Mouse (Mus musculus) cerebellum, adult 11 months (tissue): ENCODE measurements around the gene Ddx54.

ENCODE experiments used
- DNase-seq: peaks from one replicate; pipeline ENCODE4 v3.0.0; 2022

The Ddx54 gene

GRCm38 (mm10) chr5:120612822-120613604, 474 bp downstream of the Ddx54 start:
- DNase-seq = peak; percentile 100

- DNase-seq = no peak
Measured at GRCm38 (mm10) chr5:120615903-120616302, 3.4 kb downstream of the Ddx54 start.

GRCm38 (mm10) chr5:120618778-120619177, 6.2 kb downstream of the Ddx54 start:
- DNase-seq = no peak

- DNase-seq = no peak
Measured at GRCm38 (mm10) chr5:120619201-120619600, 6.7 kb downstream of the Ddx54 start.

- peak; percentile 69 for DNase-seq
Measured at GRCm38 (mm10) chr5:120620375-120621077, 8.0 kb downstream of the Ddx54 start.

GRCm38 (mm10) chr5:120621078-120621765, 8.7 kb downstream of the Ddx54 start:
- no peak for DNase-seq

GRCm38 (mm10) chr5:120621846-120622197, 9.3 kb downstream of the Ddx54 start:
- no peak for DNase-seq

GRCm38 (mm10) chr5:120622198-120622851, 9.8 kb downstream of the Ddx54 start:
- DNase-seq = no peak

GRCm38 (mm10) chr5:120624427-120624826, 11.9 kb downstream of the Ddx54 start:
- DNase-seq = no peak

- DNase-seq = no peak
Measured at GRCm38 (mm10) chr5:120626399-120626798, 13.9 kb downstream of the Ddx54 start.

- no peak for DNase-seq
Measured at GRCm38 (mm10) chr5:120627515-120628300, 15.2 kb downstream of the Ddx54 start.

GRCm38 (mm10) chr5:120628624-120629023, 16.1 kb downstream of the Ddx54 start:
- no peak for DNase-seq

- DNase-seq = no peak
Measured at GRCm38 (mm10) chr5:120631128-120631527, 18.6 kb downstream of the Ddx54 start.

- DNase-seq = no peak
Measured at GRCm38 (mm10) chr5:120631892-120632291, 19.4 kb downstream of the Ddx54 start.

- DNase-seq = no peak
Measured at GRCm38 (mm10) chr5:120634131-120634530, 21.6 kb downstream of the Ddx54 start, which contains the start of gene Cfap73. Cfap73 (minus strand) TSS chr5:120634235.

GRCm38 (mm10) chr5:120634860-120635259, 22.3 kb downstream of the Ddx54 start:
- no peak for DNase-seq

GRCm38 (mm10) chr5:120635633-120636032, 23.1 kb downstream of the Ddx54 start:
- no peak for DNase-seq

GRCm38 (mm10) chr5:120640094-120640493, 27.6 kb downstream of the Ddx54 start:
- DNase-seq = no peak

GRCm38 (mm10) chr5:120643365-120644085, 31.0 kb downstream of the Ddx54 start:
- DNase-seq = peak; percentile 46

- no peak for DNase-seq
Measured at GRCm38 (mm10) chr5:120644227-120644626, 31.7 kb downstream of the Ddx54 start.

- no peak for DNase-seq
Measured at GRCm38 (mm10) chr5:120645851-120646250, 33.3 kb downstream of the Ddx54 start.

GRCm38 (mm10) chr5:120647361-120647760, 34.8 kb downstream of the Ddx54 start:
- DNase-seq = no peak
